Mouse (Mus musculus): ENCODE results near the gene Oasl1. TPM values are rescaled to one million over a fixed set of nuclear protein-coding genes. Genes with fewer than 3 reads are reported as not detected.
A peak's percentile ranks its signal among the peaks of the same experiment; 100 is the strongest.
"Not testable (repeated sequence)": the region's sequence is repeated elsewhere in the genome, so short reads cannot be mapped to it uniquely, and the experiment has no call there.

The Oasl1 gene
- polyA plus RNA-seq (2012) = not detected in 2 replicates

- TF ChIP-seq GATA1 (IDR thresholded peaks at IDR 0.05; ENCODE audit: low read length) = no peak
- TF ChIP-seq TAL1 (IDR thresholded peaks at IDR 0.05; ENCODE audit: low read length) = no peak
- Histone ChIP-seq H3K4me3 (replicated peaks) (peak within 1 kb of the TSS; percentile 34), H3K9me3 (ENCODE audit: control insufficient read depth, low read length) (peaks cover 2% of the 10 kb centered on the region; the same call in 1 of the 2 replicates), H3K4me1 (ENCODE audit: control insufficient read depth) (peaks cover 9% of the 10 kb centered on the region), H3K36me3 (ENCODE audit: control insufficient read depth) (no peaks in the 10 kb centered on the region), H3K27me3 (ENCODE audit: control insufficient read depth) (no peaks in the 10 kb centered on the region)
Measured at GRCm38 (mm10) chr5:114922998-114923473, at the start of gene Oasl1. Gene Oasl1, plus strand, starts transcription at chr5:114923240.

GRCm38 (mm10) chr5:114875858-114876257 lies 47.2 kb upstream of the Oasl1 start:
- Histone ChIP-seq H3K4me1 (ENCODE audit: control insufficient read depth) (no peaks in the 10 kb centered on the region), H3K4me3 (replicated peaks) (no peak overlapping the region), H3K27me3 (ENCODE audit: control insufficient read depth) (no peaks in the 10 kb centered on the region), H3K9me3 (ENCODE audit: control insufficient read depth, low read length) (no peaks in the 10 kb centered on the region), H3K36me3 (ENCODE audit: control insufficient read depth) (no peaks in the 10 kb centered on the region)
- no peak for TF ChIP-seq GATA1 (IDR thresholded peaks at IDR 0.05; ENCODE audit: low read length)
- no peak for TF ChIP-seq TAL1 (IDR thresholded peaks at IDR 0.05; ENCODE audit: low read length)

DNA sequence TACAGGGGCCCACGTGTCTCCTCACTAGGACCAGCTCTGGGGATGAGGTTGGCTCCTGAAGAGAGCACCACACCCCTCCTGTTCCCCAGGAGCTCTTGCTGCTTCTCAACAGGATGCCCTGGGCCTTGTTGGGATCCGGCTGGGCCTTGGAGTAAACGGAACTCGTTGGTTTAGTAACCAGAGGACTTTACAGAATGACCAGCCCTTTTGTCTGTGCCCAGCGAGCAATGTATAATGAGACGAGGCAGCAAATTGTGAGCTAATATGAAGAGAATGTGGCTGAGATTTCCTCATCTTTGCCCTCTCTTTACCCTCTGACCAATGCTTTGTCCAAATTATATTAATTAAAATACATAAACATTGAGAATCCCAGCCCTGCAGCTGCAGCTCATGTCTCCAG lies 46.7 kb upstream of the Oasl1 start:
- H3K9me3 ChIP-seq (ENCODE audit: control insufficient read depth, low read length) = no peaks in the 10 kb centered on the region
- no peaks in the 10 kb centered on the region for H3K36me3 ChIP-seq (ENCODE audit: control insufficient read depth)
- no peak overlapping the region for H3K4me3 ChIP-seq (replicated peaks)
- no peaks in the 10 kb centered on the region for H3K4me1 ChIP-seq (ENCODE audit: control insufficient read depth)
- no peak for TF ChIP-seq GATA1 (IDR thresholded peaks at IDR 0.05; ENCODE audit: low read length)
- H3K27me3 ChIP-seq (ENCODE audit: control insufficient read depth) = no peaks in the 10 kb centered on the region

- TF ChIP-seq TAL1 (IDR thresholded peaks at IDR 0.05; ENCODE audit: low read length) (no peak), GATA1 (IDR thresholded peaks at IDR 0.05; ENCODE audit: low read length) (no peak)
- H3K4me3 ChIP-seq (replicated peaks) = no peak overlapping the region
- no peaks in the 10 kb centered on the region for H3K4me1 ChIP-seq (ENCODE audit: control insufficient read depth)
- no peaks in the 10 kb centered on the region for H3K27me3 ChIP-seq (ENCODE audit: control insufficient read depth)
- H3K36me3 ChIP-seq (ENCODE audit: control insufficient read depth) = no peaks in the 10 kb centered on the region
- H3K9me3 ChIP-seq (ENCODE audit: control insufficient read depth, low read length) = no peaks in the 10 kb centered on the region
Measured at GRCm38 (mm10) chr5:114877487-114877886, 45.6 kb upstream of the Oasl1 start.

GRCm38 (mm10) chr5:114879399-114879798 lies 43.6 kb upstream of the Oasl1 start:
- Histone ChIP-seq H3K36me3 (ENCODE audit: control insufficient read depth) (no peaks in the 10 kb centered on the region), H3K4me3 (replicated peaks) (no peak overlapping the region), H3K9me3 (ENCODE audit: control insufficient read depth, low read length) (no peaks in the 10 kb centered on the region), H3K4me1 (ENCODE audit: control insufficient read depth) (no peaks in the 10 kb centered on the region), H3K27me3 (ENCODE audit: control insufficient read depth) (no peaks in the 10 kb centered on the region)
- TF ChIP-seq GATA1 (IDR thresholded peaks at IDR 0.05; ENCODE audit: low read length) (no peak), TAL1 (IDR thresholded peaks at IDR 0.05; ENCODE audit: low read length) (no peak)

- H3K9me3 ChIP-seq (ENCODE audit: control insufficient read depth, low read length); H3K27me3 ChIP-seq (ENCODE audit: control insufficient read depth); H3K4me1 ChIP-seq (ENCODE audit: control insufficient read depth); H3K4me3 ChIP-seq (replicated peaks); H3K36me3 ChIP-seq (ENCODE audit: control insufficient read depth): not testable (repeated sequence)
Measured at GRCm38 (mm10) chr5:114882319-114882718, 40.7 kb upstream of the Oasl1 start.

DNA sequence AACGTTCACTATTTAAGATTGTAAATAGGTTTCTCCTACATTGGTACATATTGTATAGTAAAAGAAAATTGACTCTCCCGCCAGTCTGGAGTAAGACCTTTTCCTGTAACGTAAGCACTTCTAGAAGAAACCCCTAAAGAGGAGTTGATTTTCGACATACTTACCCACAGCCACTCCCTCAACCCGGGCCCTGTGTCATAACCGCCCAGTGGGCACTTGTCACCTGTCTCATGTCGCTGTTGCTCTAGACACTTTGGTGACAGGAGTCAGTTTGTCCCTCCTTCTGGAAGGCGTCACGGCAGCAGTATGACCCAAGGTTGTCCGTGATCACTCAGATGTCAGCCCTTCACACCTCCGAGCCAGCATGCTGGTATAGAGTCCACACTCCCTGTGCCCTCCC lies 40.0 kb upstream of the Oasl1 start:
- H3K27me3 ChIP-seq (ENCODE audit: control insufficient read depth) = no peaks in the 10 kb centered on the region
- H3K36me3 ChIP-seq (ENCODE audit: control insufficient read depth) = no peaks in the 10 kb centered on the region
- H3K4me1 ChIP-seq (ENCODE audit: control insufficient read depth) = no peaks in the 10 kb centered on the region
- TF ChIP-seq TAL1 (IDR thresholded peaks at IDR 0.05; ENCODE audit: low read length) (no peak), GATA1 (IDR thresholded peaks at IDR 0.05; ENCODE audit: low read length) (no peak)
- H3K4me3 ChIP-seq (replicated peaks) = no peak overlapping the region
- H3K9me3 ChIP-seq (ENCODE audit: control insufficient read depth, low read length) = no peaks in the 10 kb centered on the region

GRCm38 (mm10) chr5:114886801-114887200 lies 36.2 kb upstream of the Oasl1 start:
- no peaks in the 10 kb centered on the region for H3K36me3 ChIP-seq (ENCODE audit: control insufficient read depth)
- no peaks in the 10 kb centered on the region for H3K27me3 ChIP-seq (ENCODE audit: control insufficient read depth)
- no peaks in the 10 kb centered on the region for H3K4me1 ChIP-seq (ENCODE audit: control insufficient read depth)
- H3K9me3 ChIP-seq (ENCODE audit: control insufficient read depth, low read length) = no peaks in the 10 kb centered on the region
- TF ChIP-seq GATA1 (IDR thresholded peaks at IDR 0.05; ENCODE audit: low read length) = no peak
- no peak for TF ChIP-seq TAL1 (IDR thresholded peaks at IDR 0.05; ENCODE audit: low read length)
- no peak overlapping the region for H3K4me3 ChIP-seq (replicated peaks)

- Histone ChIP-seq H3K36me3 (ENCODE audit: control insufficient read depth) (no peaks in the 10 kb centered on the region), H3K27me3 (ENCODE audit: control insufficient read depth) (no peaks in the 10 kb centered on the region), H3K4me3 (replicated peaks) (no peak overlapping the region), H3K9me3 (ENCODE audit: control insufficient read depth, low read length) (no peaks in the 10 kb centered on the region), H3K4me1 (ENCODE audit: control insufficient read depth) (no peaks in the 10 kb centered on the region)
- TF ChIP-seq GATA1 (IDR thresholded peaks at IDR 0.05; ENCODE audit: low read length) (no peak), TAL1 (IDR thresholded peaks at IDR 0.05; ENCODE audit: low read length) (no peak)
Measured at GRCm38 (mm10) chr5:114888995-114889394, 34.0 kb upstream of the Oasl1 start.

DNA sequence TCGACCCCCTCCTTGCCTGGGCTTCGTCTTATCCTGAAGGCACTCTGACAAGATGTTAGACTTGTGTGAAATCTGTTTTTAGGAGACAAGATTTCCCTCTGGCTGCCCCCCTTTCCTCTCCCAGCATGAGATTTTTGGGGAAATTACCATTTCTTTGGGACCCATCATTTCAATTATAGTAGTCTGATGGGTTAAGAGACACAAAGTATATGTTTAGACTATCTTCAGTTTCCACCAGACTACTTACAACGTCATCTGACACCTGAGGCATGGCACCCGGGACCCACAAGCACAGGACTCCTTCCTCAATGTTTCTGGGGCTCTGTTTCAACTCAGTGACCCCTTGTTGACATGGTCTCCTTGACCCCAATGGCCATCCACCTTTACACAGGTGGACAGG lies 27.5 kb upstream of the Oasl1 start:
- TF ChIP-seq TAL1 (IDR thresholded peaks at IDR 0.05; ENCODE audit: low read length) = no peak
- TF ChIP-seq GATA1 (IDR thresholded peaks at IDR 0.05; ENCODE audit: low read length) = no peak
- H3K4me1 ChIP-seq (ENCODE audit: control insufficient read depth) = peaks cover 5% of the 10 kb centered on the region
- H3K9me3 ChIP-seq (ENCODE audit: control insufficient read depth, low read length) = no peaks in the 10 kb centered on the region
- no peaks in the 10 kb centered on the region for H3K36me3 ChIP-seq (ENCODE audit: control insufficient read depth)
- H3K27me3 ChIP-seq (ENCODE audit: control insufficient read depth) = peaks cover 21% of the 10 kb centered on the region
- no peak overlapping the region for H3K4me3 ChIP-seq (replicated peaks)
